Mouse (Mus musculus): Measurements from ENCODE around the gene Irf8.

- TF ChIP-seq POLR2A (IDR thresholded peaks at IDR 0.05; ENCODE audit: extremely low read depth, insufficient read depth, low read length) (no peak), CTCF (IDR thresholded peaks at IDR 0.05; ENCODE audit: low read depth, low read length) (no peak)
Observed at GRCm38 (mm10) chr8:120760341-120761215, 24.4 kb downstream of the Irf8 start.

Data from liver, adult 2 months (tissue).